Mouse (Mus musculus) ovary, adult 18-20 months (tissue): ENCODE results near the gene Bin2.

Source experiments
- DNase-seq: peaks from one replicate; pipeline ENCODE4 v3.0.0; 2022; ENCODE audit warnings: low spot score, mixed read lengths

Gene Bin2

DNA sequence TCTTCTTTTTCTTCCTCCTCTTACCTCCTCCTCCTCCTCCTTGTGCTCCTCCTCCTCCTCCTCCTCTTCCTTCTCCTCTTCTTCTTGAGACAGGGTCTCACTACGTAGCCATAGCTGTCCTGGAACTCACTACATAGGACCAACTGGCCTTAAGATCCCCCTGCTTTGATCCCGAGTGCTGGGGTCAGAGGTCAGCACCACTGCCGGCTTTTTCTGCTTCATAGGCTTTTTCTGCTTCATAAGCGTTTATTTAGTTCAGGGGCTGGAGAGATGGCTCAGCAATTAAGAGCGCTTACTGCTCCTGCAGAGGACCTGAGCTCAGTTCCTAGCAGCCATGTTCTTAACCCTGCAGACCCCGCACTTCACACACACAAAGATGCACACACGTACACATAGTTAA, 12.4 kb upstream of the Bin2 start:
- no peak for DNase-seq

DNA sequence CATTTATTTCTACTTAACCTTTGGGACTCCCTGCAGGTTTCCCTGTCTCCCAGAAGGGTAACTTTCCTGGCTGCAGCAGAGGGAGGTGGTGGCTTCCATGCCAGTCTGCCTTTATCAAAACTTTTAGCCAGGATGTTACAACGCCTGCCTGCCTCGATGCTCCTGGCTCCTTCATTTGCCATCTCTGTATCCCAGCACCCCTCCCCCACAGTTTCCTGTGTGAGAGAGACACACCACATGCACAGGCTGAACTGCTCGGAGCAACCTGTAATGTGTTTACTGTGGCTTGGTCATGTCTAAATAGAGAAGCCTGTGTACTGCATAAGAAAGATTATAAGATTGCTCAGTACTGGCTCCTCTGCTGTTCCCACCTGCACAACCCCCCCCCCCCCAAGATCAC, 11.0 kb upstream of the Bin2 start:
- DNase-seq, result no peak

DNA sequence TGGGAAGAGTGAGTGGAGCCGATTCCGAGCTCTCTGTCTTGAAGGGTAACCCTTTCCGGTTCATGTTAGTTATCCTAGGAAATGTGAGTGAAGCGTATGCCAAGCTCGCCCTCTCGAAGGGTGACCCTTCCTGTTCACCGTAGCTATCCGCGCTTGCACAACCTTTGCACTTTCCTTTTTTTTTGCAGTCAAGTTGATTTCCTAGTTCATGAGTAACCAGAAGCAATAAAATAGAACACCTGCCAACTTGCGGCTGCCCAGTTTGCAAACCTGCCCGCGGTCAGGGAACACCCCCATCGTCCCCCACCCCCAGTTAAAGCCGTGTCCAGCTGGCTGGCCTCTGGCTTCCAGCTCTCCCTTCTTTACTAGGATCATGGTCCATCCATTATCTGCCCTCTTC, 9.7 kb upstream of the Bin2 start:
- DNase-seq, result no peak

DNA sequence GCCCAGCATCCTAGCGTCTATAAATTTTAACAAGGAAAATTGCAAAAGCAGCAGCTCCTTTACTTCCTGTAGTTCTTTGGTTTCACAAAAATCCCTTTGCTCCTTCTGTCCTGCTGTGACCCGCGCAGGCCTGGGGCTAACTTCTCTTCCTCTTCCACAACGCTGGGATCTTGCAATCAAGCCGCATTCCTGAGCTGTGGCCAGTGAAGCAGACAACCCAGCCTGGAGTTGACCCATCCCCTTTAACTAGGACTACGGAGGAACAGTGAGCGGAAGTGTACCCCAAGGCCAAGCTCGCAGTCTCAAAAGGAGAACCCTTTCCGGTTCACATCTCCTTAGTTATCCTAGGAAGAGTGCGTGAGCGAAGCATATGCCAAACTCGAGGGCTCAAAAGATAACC, 9.2 kb upstream of the Bin2 start:
- DNase-seq, result no peak

DNA sequence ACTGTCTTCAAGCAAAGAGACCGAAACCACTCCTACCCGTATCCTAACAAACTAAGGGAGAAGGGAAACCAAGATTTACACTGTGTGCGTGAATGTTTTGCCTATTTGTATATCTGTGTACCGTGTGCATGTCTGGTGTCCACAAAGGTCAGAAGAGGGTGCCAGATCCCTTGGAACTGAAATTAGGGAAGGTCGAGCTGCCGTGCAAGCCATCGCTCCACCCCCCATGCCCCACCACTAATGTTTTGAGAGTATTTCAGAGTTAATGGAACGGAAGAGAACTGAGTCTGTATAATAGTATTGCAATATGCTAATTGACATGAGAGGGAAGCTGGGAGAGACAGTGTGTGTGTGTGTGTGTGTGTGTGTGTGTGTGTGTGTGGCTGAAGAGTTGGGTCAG, 8.3 kb upstream of the Bin2 start:
- DNase-seq, result no peak

DNA sequence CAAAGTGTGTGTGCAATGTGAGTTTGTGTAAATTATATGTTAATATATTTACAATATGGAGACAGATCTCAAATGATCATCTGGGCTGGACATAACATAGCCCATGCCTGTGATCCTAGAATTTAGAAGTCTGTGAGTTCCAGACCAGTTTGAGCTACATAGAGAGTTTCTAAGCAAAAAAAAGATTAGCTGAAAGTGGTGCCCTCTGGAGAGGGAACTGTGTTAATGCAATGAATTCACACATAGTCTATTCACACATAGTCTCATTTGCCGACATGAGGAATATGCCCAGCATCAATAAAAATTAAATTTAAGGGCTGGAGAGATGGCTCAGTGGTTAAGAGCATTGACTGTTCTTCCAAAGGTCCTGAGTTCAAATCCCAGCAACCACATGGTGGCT, 7.2 kb upstream of the Bin2 start:
- DNase-seq, result no peak

DNA sequence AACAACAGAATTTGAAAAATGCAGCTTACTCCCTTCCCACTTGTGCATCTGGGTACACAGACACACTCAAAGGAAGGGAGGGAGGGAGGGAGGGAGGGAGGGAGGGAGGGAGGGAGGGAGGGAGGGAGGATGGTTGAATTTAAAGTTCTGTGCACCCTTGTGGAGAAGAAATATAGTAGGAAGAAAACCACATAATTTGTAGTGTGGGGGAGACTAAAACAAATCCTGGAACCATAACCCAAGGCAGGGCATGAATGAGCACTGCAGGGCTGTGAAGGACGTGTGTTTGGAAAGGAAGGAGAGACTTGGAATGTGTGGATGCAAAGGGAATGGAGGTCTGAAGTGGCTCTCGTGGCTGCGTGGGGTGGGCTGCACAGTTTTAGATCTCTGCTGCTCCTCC, 6.1 kb upstream of the Bin2 start:
- no peak for DNase-seq

DNA sequence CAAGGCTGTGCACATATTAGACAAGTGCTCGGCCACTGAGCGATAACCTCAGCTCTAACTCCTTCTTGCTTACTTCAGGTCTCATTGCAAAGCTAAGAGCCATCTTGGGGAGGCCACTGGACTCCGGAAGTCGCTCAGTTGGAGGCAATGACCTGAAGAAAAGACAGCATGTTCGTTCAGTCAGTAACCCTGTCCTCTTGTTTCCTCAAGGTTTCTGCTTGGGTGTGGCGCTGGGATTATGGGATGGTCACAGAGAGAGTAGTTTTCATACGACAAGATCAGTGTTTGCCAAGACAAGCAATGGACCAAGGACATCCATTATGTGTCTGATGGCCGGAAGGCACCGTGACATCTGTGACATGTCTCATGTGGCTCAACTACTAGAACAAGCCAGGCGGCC, 5.2 kb upstream of the Bin2 start:
- DNase-seq, result no peak

DNA sequence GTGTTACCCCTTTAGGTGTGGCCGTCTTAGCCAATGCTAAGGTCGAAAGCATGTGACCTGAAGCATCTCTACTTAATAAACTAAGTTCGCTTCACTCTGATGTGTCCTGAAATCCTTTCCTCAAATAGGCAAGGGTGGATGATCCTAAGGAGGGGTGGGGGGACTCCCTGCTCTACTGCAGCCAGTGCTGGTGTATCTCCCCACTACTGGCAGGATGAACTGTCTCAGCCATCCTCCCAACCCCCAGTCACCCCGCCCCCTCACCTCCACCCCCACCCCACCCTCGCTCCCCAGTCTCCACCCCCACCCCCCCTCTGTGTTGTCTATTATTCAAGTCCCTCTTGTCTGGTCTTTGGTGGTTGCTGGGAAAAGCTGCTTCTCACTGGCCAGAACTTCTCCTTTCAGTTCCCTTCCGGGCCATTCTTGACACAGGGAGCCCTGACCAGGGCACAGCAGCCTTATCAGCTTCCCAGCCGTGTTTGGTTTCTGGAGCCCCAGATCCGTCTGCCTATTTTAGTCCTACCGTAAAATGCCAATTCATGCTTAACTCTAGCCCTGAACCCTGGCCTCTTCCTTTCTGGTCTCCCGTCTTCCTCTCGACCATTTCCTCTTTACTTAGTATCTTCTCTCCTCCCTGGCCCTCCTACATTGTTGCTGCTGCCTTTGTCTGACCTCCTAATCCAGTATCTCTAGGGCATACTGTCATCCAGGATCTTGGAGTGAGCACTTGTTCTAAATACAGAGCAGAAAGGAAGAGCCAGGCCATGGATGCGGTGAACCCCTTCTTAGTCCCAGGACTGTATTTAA, 4.4 kb upstream of the Bin2 start:
- DNase-seq, result no peak

DNA sequence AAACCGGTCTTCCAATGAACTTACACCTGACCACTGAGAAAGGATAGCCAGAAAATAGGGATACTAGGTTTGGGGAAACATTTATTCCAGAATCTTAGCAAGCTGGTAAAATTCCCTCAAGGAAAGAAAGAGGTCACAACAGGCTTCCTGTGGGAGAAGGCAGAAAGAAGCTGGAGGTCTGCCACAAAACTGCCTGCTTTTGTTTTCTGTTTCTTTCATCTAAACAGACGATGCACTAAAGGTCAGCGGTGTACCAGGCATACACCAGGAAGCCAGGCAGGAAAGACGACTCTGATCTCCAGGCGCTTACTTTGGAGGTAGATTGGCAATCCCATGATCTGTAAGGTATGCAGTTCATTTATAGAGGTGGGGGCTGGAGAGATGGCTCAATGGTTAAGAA, 1.5 kb upstream of the Bin2 start:
- DNase-seq, result no peak

DNA sequence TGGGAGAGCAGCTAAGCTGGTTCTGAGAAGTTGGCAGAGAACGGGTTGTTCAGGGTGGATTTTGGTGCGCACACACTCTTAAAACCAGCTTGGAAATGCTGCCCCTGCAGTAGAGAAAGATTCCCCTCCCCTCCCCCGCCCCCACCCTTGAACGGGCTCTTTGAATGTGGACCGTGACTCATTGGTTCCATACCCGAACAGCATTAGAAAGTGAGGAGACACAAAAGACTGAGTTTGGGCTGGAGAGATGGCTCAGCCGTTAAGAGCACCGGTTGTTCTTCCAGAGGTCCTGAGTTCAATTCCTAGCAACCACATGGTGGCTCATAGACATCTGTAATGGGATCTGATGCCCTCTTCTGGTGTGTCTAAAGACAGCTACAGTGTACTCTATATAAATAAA, 651 bp upstream of the Bin2 start:
- DNase-seq, result no peak

DNA sequence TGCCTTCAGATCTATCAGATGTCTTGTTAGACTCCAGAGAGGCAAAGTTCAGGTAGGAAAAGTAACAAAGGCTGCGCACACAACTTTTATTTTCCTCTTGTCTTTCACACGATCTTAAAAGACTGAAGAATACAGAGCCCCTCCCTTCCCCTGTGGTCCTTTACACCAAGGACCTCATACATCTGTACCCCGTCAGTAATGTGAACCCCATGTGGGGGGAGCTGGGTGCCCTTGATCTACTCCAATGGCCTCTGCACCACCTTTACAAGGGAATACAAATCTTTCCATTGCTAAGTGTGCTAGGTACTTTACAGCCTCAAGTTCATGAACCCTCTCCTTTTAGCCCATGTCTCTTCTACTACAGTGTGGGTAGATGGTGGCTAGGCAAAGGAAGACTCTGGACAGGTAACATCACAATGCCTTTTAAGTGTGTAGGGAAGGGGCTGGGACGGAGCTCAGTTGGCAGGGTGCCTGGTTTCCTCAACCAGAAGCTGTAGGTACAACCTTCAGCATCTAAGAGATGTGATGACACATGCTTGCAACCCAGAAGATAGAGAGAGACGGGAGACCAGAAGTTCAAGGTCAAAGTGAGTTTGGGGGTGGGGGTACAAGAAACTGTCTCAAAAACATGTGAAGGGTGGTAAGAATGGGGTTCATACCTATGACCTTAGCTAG, 1.3 kb downstream of the Bin2 start:
- no peak for DNase-seq

DNA sequence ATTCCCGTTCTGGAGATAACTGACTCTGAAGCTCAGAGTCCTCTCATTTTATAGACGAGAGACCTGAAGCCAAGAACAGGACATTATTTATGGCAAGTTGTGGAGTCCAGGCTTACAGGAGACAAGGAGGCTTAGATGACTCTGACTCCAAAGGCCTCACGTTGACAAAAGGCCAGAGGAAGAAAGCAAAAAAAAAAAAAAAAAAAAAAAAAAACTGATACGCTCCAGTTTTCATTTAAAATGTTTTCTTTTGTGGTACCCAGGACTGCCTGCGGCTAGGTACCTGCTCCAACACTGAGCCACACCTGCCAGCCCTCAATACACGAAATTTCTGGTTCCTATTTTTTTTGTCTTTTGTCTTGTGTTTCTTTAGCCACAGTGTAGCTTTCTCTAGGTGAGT, 1.9 kb downstream of the Bin2 start:
- no peak for DNase-seq

DNA sequence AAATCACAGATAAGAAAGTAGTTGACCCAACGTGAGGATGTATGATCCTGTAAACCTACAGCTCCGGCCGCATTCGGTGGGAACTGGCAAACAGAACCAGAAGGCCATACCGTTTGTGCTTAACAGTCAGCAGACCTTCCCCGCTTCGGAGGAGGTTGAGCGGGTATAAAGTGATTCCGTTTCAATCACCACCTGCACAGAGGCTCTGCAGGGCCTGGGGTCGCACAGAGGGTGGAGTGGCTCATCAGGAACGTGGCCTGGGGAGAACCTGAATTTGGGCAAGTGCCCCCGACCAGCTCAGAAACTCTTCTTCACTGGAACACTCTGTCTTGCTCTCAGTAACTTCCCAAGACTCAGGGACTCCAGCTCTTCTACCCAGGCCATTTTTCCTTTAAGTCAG, 2.5 kb downstream of the Bin2 start:
- no peak for DNase-seq

DNA sequence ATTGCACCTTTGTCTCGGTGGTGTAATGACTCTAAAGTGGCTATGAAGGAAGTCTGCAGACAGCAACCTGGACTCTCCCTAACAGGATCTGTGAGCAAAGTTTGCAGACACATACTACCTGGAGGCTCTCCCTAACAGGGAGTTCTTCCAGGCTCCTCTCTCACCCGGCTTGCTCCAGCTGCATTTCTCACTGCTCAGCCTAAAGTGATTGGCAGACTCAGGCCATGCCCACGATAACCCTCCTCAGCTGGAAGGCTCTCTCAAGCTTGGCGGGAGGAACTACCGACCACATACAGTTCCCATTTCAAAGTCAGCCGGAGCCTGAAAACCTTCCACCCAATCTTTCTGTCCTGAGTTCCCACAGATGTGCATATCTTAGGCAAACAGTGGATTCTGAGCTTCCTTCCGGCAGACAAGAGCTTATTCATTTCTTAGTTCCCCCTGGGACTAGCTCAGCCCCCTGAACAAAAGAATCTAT, 3.1 kb downstream of the Bin2 start:
- DNase-seq, result no peak

DNA sequence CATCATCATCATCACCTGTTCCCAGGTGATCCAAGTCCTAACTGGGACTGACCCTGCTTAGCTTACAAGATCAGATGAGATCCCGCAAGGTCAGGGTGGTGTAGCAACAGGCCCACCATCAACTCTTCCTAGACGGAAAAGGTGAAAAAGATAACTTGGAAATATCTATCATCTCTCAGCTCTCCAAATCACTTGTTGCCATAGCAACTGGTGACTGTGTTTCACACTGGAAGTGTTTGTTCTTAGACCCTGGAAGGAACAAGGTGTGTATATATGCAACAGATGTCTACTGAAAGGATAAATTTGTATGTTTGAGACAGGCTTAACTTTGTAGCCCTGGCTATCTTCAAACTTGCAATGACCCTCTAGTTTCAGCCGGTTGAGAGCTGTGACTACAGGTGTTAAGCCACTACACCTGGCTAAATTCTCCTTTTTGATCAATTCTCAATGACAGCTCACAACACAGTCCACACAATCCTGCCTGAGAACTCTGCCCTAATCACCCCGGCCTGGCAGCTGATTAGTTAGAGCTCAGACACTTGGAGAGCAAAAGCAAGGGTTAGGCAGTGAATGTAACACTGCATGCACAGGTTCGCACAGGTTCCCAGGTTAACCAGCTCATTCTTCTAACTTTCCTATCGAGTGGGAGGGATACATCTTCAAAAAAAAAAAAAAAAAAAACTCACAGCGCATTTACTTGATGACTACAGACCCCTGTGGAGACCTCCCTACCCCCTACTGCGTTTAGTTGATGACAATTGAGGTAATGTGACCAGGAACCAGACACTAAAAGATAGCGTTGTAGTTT, 3.7 kb downstream of the Bin2 start:
- no peak for DNase-seq

DNA sequence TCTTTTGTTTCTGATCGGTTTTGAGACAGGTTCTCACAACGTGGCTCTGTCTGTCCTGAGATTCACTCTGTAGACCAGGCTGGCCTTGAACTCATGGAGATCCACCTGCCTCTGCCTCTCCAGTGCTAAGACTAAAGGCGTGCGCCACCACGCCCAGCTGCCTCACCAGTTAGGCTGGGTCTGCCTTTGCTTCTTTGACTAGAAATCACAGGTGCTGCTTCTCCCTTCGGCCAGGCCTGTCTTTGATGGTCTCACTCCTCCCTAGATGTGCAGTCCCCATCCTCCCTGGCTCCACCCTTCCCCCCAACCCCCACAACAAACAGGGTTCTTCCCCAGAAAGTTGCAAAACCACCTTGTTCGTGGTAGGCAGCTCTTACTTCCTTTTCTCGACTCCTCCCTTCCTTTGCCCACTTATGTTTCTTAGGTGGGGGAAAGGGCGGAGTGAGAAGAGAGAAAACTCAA, 4.5 kb downstream of the Bin2 start:
- no peak for DNase-seq

DNA sequence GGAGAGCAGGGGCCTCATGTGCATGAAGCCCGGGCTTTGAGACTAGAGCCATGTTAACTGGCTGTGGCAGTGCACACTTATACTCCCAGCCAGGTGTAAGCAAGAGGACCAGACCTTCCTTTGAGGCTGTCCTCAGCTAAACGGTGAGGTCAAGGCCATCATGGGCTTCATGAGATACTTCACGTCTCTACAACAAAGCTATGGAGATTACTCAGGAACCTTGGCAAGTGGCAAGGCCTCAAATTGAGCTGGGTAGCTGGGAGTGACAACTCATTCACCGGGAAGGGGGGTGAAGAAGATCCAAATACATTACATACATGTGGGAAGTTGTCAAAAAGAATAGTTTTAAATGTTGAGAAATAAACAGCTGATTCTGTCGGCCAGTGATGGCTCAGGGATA, 8.5 kb downstream of the Bin2 start:
- no peak for DNase-seq

DNA sequence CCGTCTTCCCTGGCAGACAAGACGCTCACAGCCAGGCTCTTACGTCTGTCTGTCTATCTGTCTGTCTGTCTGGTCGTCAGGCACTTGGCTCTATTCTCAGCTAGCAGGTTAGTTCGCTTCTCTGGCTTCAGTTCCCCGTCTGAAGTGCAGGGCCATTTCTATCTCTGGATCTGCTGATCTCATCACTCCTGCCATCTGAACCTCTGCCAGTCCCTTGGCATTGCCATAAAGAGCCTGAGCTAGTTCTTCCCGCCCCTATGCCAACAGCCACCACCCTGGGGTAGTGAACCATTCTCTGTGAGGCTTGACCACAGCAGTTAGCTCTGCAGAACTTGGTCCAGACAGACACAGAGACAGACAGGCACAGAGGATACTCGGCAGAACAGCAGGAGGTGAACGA, 9.0 kb downstream of the Bin2 start:
- no peak for DNase-seq

DNA sequence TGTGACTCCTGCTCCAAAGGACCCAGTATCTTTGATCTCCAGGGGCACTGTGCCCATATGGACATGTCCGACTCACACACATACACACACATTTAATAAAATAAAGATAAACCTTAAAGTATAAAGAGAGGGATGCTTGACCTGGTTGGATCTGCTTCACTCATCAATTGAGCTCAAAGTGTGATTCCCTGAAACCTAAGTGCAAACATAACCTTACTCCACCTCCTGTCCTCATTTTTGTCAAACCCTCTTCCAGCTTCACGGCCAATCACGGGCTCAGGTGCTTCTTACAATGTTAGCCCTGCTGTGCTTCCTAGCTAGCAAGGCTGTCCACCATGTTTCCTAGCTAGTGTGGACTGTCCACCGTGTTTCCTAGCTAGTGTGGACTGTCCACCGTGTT, 14.2 kb downstream of the Bin2 start:
- no peak for DNase-seq

DNA sequence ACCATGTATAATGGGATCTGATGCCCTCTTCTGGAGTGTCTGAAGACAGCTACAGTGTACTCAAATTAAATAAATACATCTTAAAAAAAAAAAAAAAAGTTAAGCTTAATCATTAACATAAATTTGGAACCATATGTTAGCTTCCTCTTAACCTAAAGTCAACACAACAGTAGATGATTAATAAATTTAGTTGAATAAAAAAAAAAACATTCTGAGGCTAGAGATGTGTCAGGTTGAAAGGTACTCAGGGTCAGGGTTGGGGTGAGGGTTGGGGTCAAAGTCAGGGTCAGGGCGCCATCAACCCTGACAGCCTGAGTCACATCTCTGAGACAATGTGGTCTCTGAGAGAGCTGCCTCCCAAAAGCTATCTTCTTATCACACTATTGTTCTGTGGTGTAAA, 15.1 kb downstream of the Bin2 start:
- no peak for DNase-seq

DNA sequence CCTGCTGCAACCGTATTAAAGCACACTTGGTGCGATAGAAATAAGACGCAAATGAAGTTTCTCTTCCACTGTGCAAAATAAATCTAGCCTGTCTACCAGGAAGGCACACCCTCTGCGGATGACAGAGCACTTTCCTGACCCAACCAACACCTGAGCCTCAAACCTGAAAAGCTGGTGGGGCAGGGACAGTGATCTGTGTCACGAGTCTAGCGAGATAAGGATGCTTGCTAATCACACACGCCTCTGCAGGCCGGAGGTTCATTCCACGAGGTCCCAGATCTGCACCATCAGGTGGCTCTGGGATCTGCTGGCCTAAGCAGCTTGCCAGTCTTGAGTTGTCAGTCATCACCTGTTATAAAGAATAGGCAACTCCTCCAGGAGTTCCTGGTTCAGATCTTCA, 17.7 kb downstream of the Bin2 start:
- no peak for DNase-seq

DNA sequence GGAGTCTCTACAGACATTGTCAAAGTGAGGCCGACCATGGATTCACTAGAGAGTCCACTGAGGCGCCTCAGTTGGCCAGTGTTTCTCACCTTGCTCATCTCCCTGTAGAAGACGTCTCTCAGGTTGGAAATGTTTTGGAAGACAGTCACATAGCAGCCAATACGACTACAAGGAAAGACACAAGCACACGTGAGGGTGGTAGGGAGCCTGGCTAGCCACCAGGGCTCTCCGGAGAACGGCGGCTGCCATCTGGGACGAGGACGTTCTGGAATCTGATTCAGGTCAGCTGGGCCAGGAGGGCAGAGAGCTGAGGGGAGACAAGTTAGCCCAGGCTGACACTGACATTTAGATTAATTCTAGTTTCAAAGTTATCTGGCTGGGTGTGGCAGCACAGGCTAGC, 19.2 kb downstream of the Bin2 start:
- DNase-seq, result no peak
